ENCODE assay signal across 23 mouse cellular contexts in genomic region chr13:4257349-4257748, GRCm38 (mm10). TPM values are rescaled to one million over a fixed set of nuclear protein-coding genes. Genes with fewer than 3 reads are reported as not detected.
"Had no signal": no experiment of that assay in that cellular context is flagged by ENCODE, and none has a peak within 500 bp of the region (broad histone marks: within the 10 kb centered on the region; RNA-seq: fewer than 3 reads in every experiment).

No protein-coding gene starts in this region.

- DNase-seq: gastrocnemius, postnatal 14 days; gastrocnemius, postnatal 36 days; heart, adult 18-20 months; heart, postnatal 10 days; heart, postnatal 36 days; kidney, adult 18-20 months; kidney, adult 8-10 months; kidney, postnatal 10 days; kidney, postnatal 25 days; kidney, postnatal 4 days; liver; liver, embryonic 13.5 days had no signal

- H3K9me3 ChIP-seq: heart, embryonic 10.5 days; heart, embryonic 12.5 days; hindbrain, embryonic 13.5 days; hindbrain, embryonic 15.5 days; limb, embryonic 10.5 days; limb, embryonic 12.5 days; liver, embryonic 13.5 days; liver, embryonic 15.5 days had no signal

- ATAC-seq: hindbrain, postnatal 0 days had no signal

- H3K4me2 ChIP-seq: heart, embryonic 12.5 days; hindbrain, embryonic 13.5 days; hindbrain, embryonic 15.5 days; limb, embryonic 12.5 days; liver, embryonic 11.5 days; liver, embryonic 13.5 days; liver, embryonic 15.5 days had no signal

- H3K36me3 ChIP-seq: heart, embryonic 10.5 days; heart, embryonic 12.5 days; hindbrain, embryonic 13.5 days; hindbrain, embryonic 15.5 days; limb, embryonic 10.5 days; limb, embryonic 12.5 days; liver, embryonic 13.5 days; liver, embryonic 15.5 days had no signal

- H3K4me1 ChIP-seq: heart, embryonic 10.5 days; heart, embryonic 12.5 days; hindbrain, embryonic 13.5 days; hindbrain, embryonic 15.5 days; limb, embryonic 10.5 days; limb, embryonic 12.5 days; liver, embryonic 13.5 days; liver, embryonic 15.5 days had no signal

- H3K27ac ChIP-seq: heart, embryonic 10.5 days; hindbrain, embryonic 13.5 days; hindbrain, embryonic 15.5 days; hindbrain, postnatal 0 days; layer of hippocampus, adult 2 months; left cerebral cortex, adult 2 months; limb, embryonic 10.5 days; limb, embryonic 12.5 days; liver, embryonic 13.5 days; liver, embryonic 15.5 days had no signal

- H3K9ac ChIP-seq: heart, embryonic 12.5 days; hindbrain, embryonic 13.5 days; hindbrain, embryonic 15.5 days; limb, embryonic 12.5 days; liver, embryonic 13.5 days; liver, embryonic 15.5 days had no signal

- H3K27me3 ChIP-seq: heart, embryonic 12.5 days; hindbrain, embryonic 13.5 days; hindbrain, embryonic 15.5 days; limb, embryonic 12.5 days; liver, embryonic 13.5 days; liver, embryonic 15.5 days had no signal

- H3K4me3 ChIP-seq: heart, embryonic 10.5 days; heart, embryonic 12.5 days; hindbrain, embryonic 13.5 days; hindbrain, embryonic 15.5 days; layer of hippocampus, adult 2 months; left cerebral cortex, adult 2 months; limb, embryonic 10.5 days; limb, embryonic 12.5 days; liver, embryonic 13.5 days; liver, embryonic 15.5 days had no signal

RNA-seq across cellular contexts. Expression of gene Akr1c12, which starts 21.9 kb away (rescaled TPM):
- polyA plus RNA-seq: limb, embryonic 12.5 days had no signal
